Mouse (Mus musculus): ENCODE measurements around the gene Plin5. TPM values are rescaled to one million over a fixed set of nuclear protein-coding genes. Genes with fewer than 3 reads are reported as not detected.

The Plin5 gene
- under 1 TPM in 1 of 2 experiments, not detected in 1; 0.07 TPM for polyA plus RNA-seq (2012; fragmentation: generic; extraction: Trizol)

DNA sequence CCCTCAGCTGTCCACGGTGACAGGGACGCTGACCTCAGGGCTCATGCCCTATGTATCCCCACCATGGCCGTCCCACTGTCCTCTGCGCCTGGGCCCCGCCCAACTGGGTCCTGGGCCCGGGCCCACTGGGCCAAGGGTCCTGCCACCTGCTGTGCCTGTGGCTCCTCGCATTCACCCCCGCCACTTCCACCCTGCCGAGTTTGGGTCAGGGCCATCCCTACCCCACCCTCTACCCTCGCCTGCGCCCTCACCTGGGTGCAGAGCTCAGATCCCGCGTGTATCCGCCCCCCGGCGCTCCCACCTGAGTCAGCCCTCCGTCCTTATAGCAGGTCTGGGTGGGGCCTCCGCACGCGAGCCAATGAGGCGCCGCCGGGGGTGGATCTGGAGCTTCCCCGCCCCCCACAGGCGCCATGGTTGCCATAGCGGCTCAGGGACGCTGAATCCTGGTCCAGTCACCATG is at the start of gene Plin5:
TSS of gene Plin5 (minus strand) at position 346 of the 460 bp plus-strand sequence.

DNA sequence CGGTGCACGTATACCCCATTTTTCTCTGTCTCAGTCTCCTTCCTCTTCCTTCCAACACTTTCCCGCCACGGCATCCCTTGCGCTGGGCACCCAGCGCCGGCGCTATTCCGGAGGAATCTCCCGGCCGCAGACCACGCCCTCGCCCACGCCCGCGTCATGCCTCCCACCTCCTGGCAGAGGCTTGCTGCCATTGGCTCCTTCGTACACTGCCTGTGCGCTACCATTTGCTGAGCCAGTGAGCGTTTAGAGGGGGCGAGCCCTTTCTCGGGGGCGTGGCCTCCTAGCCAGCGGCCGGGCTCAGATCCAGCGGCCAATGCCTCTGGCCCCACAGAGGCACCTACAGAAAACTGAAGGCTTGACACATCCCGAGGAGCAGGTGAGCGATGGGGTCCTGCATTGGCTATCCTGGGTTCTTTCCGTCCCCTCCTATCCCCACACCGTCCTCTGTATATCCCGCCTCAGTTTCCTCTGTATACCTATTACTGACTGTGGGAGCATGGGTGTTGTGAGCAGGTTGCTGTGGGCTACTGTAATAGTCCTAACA is 44.9 kb upstream of the Plin5 start, which contains the start of gene Tnfaip8l1:
TSS of gene Tnfaip8l1 (plus strand) at position 247 of the 544 bp plus-strand sequence.

DNA sequence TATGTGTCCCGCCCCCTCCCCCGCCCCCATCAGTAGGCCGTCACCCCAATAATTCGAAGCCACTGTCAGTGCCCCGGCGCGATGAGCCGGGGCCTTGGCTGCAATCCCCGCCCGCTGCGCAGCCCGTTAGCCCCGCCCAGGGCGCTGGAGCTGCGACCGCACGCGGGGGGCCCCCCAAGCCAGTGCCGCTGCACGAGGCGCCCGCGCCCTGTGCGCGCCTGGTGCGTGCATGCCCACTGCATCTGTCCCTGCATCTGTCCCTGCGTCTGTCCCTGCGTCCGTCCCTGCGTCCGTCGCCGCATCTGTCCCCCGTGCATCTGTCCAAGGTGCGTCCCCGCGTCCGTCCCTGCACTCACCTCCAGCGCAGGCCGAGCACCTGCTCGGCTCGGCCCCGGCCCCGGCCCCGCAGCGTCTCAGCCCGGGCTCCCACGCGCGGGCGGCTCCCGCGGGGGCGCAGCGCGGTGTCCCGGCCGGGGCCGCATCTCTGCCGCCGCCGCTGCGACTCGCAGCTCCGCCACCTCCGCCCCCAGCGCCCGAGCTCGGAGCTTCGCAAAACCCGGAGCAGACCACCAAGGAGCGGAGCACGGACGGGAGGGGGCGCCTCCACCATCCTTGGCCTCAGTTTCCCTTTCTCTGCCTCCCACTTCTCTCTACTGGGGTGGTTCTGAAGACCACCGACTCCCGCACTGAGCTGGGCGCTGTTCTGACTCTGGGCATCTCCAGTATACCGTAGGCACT is 22.6 kb upstream of the Plin5 start, which contains the start of gene Sema6b:
TSS of gene Sema6b (minus strand) at position 486 of the 738 bp plus-strand sequence.

DNA sequence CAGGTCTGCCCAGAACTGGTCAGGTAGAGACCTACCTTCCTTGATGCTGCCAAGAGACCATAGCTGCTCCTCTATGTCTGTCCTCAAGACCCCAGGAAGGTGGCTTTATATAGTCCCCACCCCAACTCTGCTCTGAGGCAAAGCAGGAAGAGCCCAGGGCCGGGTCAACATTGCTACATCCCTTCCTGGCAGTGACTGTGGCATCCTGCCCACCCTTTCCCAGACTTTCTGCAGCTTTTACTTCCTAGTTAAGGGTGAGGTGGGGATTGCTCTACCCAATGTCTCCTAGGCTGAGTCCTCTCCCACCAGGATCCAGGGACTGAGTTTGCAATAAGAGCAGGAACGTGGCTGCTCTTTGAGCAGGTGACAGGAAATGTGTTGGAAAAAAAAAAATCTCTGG is 4.4 kb upstream of the Plin5 start, which contains the start of gene Lrg1:
TSS of gene Lrg1 (minus strand) at position 176 of the 400 bp plus-strand sequence.

DNA sequence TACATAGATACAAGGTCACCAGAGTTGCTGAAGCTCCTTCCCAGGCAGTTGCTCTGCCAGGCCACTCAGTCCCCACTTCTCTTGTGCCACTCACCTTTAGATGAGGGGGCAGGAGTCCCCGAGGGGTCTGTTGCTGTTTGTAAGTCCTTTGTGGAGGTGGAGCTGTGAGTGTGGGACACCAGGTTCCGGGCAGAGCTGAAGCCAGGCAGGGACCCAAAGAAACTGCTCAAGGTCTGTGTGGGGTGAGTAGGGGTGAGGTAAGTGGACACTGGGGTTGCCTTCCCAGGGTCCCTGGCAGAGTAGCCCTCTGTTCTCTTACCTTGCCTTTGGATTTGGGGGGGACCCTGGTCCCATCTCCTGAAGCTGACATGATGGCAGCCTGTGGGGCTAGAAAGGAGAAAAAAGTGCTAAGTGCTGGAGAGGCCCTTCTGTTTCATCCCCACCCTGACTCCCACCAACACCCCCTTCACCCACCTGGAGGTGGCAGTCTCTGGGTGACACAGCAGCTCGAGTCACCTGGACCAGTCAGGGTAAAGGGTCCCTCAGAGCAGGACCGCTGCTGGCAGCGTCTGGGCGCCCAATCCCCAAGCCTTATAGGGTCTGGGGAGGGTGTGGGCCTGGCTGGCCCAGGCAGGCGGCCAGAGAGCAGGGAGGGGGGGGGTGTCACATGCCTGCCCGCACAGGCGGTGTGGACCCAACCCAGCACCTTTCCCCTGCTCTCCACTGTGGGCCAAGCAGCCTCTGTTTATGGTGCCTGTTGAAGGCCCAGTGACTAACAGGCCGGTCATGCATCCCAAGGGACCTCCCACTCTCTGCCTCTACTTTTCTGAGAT is 8.0 kb downstream of the Plin5 start, which contains the start of gene Plin4:
TSS of gene Plin4 (minus strand) at position 585 of the 833 bp plus-strand sequence.

DNA sequence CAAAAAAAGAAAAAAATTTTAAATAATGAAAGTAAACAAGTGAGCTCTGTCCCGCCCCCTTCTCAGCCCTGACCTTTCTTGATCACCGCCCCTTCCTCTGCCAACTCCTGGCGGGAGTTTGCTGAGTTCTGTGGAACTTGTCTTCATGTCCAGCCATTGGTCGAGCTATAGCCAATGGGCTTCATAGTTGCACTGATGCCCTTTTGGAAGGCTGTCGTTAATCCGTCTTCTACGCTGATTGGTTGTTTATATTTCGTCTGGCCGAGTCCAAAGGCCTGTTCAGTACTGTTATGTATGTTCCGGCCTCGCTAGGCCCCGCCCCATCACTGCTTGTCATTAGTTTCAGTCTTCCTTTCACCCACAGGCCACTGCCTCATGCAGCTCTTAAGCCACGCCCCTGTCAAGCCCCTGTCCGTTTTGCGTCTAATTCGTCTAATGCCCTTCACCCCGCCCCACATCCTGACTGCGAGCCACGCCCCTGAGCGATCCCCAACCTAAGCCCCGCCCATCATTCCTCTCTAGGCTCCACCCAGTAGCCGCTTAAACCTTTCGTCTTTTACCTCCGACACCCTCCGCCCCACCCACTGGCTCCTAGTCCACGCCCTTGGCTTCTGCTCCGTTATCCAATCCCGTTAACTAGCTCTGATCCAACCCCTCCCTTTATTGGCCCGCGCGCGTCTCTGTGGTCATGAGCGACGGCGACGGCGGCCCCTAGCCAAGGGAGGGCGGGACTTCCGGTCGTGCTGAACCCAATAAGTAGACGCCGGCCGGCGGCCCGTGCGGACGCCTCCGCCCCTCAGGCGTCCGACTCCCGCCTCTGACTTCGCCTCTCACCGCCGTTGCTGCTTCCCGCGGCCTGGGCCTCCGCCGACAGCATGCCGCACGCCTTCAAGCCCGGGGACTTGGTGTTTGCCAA is 38.3 kb downstream of the Plin5 start, which contains the start of gene Hdgfl2:
TSS of gene Hdgfl2 (plus strand) at position 755 of the 916 bp plus-strand sequence.

DNA sequence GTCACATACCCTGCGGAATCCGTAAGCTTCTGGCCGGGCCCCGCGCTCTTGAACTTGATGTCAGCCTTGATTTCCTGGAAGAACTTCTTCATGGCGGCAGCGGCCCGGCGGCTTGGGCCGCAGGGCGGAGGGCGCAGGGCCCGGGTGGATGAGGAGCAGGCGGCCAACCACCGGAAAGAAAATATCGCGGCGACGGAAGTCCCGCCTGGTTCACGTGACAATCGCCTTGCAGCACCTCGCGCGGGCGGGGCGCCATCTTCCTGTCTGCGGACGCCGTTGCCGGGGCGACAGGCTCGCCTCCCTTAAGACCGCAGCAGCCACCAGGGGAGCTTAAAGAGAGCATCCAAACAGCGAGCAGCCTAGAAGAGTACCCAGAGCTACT is 42.6 kb downstream of the Plin5 start, which contains the start of gene Ubxn6:
TSS of gene Ubxn6 (minus strand) at position 202 of the 382 bp plus-strand sequence.

Other genes with a start within 250 kb of the Plin5 start
- under 1 TPM; 0.07 to 0.77 TPM for gene Zfp119a, start 238.7 kb downstream of the Plin5 start, polyA plus RNA-seq (2012; fragmentation: generic; extraction: Trizol)
- gene Zfp959, start 225.5 kb downstream of the Plin5 start, polyA plus RNA-seq (2012; fragmentation: generic; extraction: Trizol), result 1 to 10 TPM in 1 of 2 experiments, under 1 TPM in 1; 0.12 to 1.7 TPM
- under 1 TPM; 0.06 to 0.94 TPM for gene Zfp119b, start 168.1 kb downstream of the Plin5 start, polyA plus RNA-seq (2012; fragmentation: generic; extraction: Trizol)
- gene Ebi3, start 165.0 kb downstream of the Plin5 start, polyA plus RNA-seq (2012; fragmentation: generic; extraction: Trizol), result under 1 TPM in 1 of 2 experiments, not detected in 1; 0.06 TPM
- 10 to 100 TPM; 16.0 to 20.0 TPM for gene Yju2, start 158.5 kb downstream of the Plin5 start, polyA plus RNA-seq (2012; fragmentation: generic; extraction: Trizol)
- gene Shd, start 147.1 kb downstream of the Plin5 start, polyA plus RNA-seq (2012; fragmentation: generic; extraction: Trizol), result under 1 TPM; 0.02 to 0.21 TPM
- 1 to 10 TPM in 1 of 2 experiments, under 1 TPM in 1; 0.64 to 1.5 TPM for gene Fsd1, start 131.1 kb downstream of the Plin5 start, polyA plus RNA-seq (2012; fragmentation: generic; extraction: Trizol)
- gene Stap2, start 112.0 kb downstream of the Plin5 start, polyA plus RNA-seq (2012; fragmentation: generic; extraction: Trizol), result 1 to 10 TPM in 1 of 2 experiments, under 1 TPM in 1; 0.34 to 1.7 TPM
- gene Mpnd, start 111.9 kb downstream of the Plin5 start, polyA plus RNA-seq (2012; fragmentation: generic; extraction: Trizol), result 100 to 1,000 TPM; 124 to 143 TPM
- gene Sh3gl1, start 81.0 kb downstream of the Plin5 start, polyA plus RNA-seq (2012; fragmentation: generic; extraction: Trizol), result 100 to 1,000 TPM in 1 of 2 experiments, 10 to 100 TPM in 1; 42.7 to 118 TPM
- gene Chaf1a, start 77.2 kb downstream of the Plin5 start, polyA plus RNA-seq (2012; fragmentation: generic; extraction: Trizol), result 10 to 100 TPM; 11.2 to 22.3 TPM
- 10 to 100 TPM; 74.6 to 75.5 TPM for gene Ubxn6, start 42.6 kb downstream of the Plin5 start, polyA plus RNA-seq (2012; fragmentation: generic; extraction: Trizol)
- gene Hdgfl2, start 38.0 kb downstream of the Plin5 start, polyA plus RNA-seq (2012; fragmentation: generic; extraction: Trizol), result 10 to 100 TPM; 79.2 to 93.8 TPM
- gene Plin4, start 7.8 kb downstream of the Plin5 start, polyA plus RNA-seq (2012; fragmentation: generic; extraction: Trizol), result 10 to 100 TPM in 1 of 2 experiments, 1 to 10 TPM in 1; 2.6 to 25.7 TPM
- gene Lrg1, start 4.4 kb upstream of the Plin5 start, polyA plus RNA-seq (2012; fragmentation: generic; extraction: Trizol), result under 1 TPM in 1 of 2 experiments, not detected in 1; 0.08 TPM
- under 1 TPM; 0.48 to 0.54 TPM for gene Sema6b, start 22.7 kb upstream of the Plin5 start, polyA plus RNA-seq (2012; fragmentation: generic; extraction: Trizol)
- gene Tnfaip8l1, start 44.9 kb upstream of the Plin5 start, polyA plus RNA-seq (2012; fragmentation: generic; extraction: Trizol), result 1 to 10 TPM; 1.8 to 9.3 TPM
- gene Mydgf, start 66.3 kb upstream of the Plin5 start, polyA plus RNA-seq (2012; fragmentation: generic; extraction: Trizol), result 100 to 1,000 TPM; 116 to 121 TPM
- gene Dpp9, start 101.3 kb upstream of the Plin5 start, polyA plus RNA-seq (2012; fragmentation: generic; extraction: Trizol), result 10 to 100 TPM; 17.4 to 41.3 TPM
- 10 to 100 TPM in 1 of 2 experiments, 1 to 10 TPM in 1; 7.5 to 10.7 TPM for gene Fem1a, start 139.2 kb upstream of the Plin5 start, polyA plus RNA-seq (2012; fragmentation: generic; extraction: Trizol)
- gene Ticam1, start 159.2 kb upstream of the Plin5 start, polyA plus RNA-seq (2012; fragmentation: generic; extraction: Trizol), result 10 to 100 TPM in 1 of 2 experiments, 1 to 10 TPM in 1; 7.4 to 27.7 TPM
- gene Plin3, start 175.3 kb upstream of the Plin5 start, polyA plus RNA-seq (2012; fragmentation: generic; extraction: Trizol), result 10 to 100 TPM; 45.0 to 90.7 TPM
- not detected for gene Arrdc5, start 182.7 kb upstream of the Plin5 start, polyA plus RNA-seq (2012; fragmentation: generic; extraction: Trizol)
- gene Uhrf1, start 185.7 kb upstream of the Plin5 start, polyA plus RNA-seq (2012; fragmentation: generic; extraction: Trizol), result 10 to 100 TPM; 32.1 to 55.2 TPM
- 10 to 100 TPM in 1 of 2 experiments, 1 to 10 TPM in 1; 9.5 to 41.9 TPM for gene Kdm4b, start 208.5 kb upstream of the Plin5 start, polyA plus RNA-seq (2012; fragmentation: generic; extraction: Trizol)

All from C3H10T1/2 (cell line).